Mouse (Mus musculus): ENCODE data around the gene Gemin6. TPM values are rescaled to one million over a fixed set of nuclear protein-coding genes. Genes with fewer than 3 reads are reported as not detected.
"Not testable (repeated sequence)": the region's sequence is repeated elsewhere in the genome, so short reads cannot be mapped to it uniquely, and the experiment has no call there.

The Gemin6 gene
- polyA plus RNA-seq, 1 experiment from 2014 or later, result 17.9 TPM

DNA sequence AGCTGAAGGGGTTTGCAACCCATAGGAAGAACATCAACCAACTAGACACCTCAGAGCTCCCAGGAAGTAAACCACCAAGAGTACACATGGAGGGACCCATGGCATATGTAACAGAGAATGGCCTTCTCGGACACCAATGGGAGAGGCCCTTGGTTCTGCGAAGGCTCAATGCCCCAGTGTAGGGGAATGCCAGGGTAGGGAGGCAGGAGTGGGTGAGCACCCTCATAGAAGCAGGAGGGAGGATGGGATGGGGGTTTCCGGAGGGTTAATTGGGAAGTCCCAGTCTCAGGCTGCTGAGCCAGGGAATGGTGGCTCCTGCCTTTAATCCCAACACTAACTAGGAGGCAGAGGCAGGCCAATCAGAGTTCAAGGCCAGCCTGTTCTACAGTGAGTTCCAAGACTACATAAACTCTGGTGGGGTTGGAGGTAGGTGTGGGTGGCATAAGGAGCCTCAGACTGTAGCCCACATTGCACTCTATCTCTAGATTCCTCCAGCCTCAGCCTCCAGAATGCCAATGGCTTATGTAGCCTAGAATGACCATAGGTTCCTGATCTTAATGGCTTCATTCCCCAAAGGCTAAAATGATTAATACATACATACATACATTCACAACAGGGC is 25.0 kb upstream of the Gemin6 start:
- no peaks in the 10 kb centered on the region for H3K4me1 ChIP-seq (ENCODE audit: control insufficient read depth, insufficient read depth, low read length)
- H3K27me3 ChIP-seq (ENCODE audit: control insufficient read depth, insufficient read depth, low read length), result no peaks in the 10 kb centered on the region
- H3K9ac ChIP-seq (replicated peaks; ENCODE audit: low read depth, low read length), result no peak overlapping the region
- peaks cover 52% of the 10 kb centered on the region for H3K36me3 ChIP-seq (ENCODE audit: control insufficient read depth, insufficient read depth, low read length)
- H3K4me2 ChIP-seq (ENCODE audit: low read depth, low read length), result no peak overlapping the region
- H3K27ac ChIP-seq (ENCODE audit: low read depth, low read length), result no peak overlapping the region
- ATAC-seq (ENCODE audit: low read depth), result no peak; the same call in 1 of the 2 replicates
- no peak overlapping the region for H3K4me3 ChIP-seq (ENCODE audit: low read depth, low read length)
- no peaks in the 10 kb centered on the region for H3K9me3 ChIP-seq (ENCODE audit: control insufficient read depth, low read length)
- WGBS, result 95% methylated on average over 3 of the region's 3 CpGs

DNA sequence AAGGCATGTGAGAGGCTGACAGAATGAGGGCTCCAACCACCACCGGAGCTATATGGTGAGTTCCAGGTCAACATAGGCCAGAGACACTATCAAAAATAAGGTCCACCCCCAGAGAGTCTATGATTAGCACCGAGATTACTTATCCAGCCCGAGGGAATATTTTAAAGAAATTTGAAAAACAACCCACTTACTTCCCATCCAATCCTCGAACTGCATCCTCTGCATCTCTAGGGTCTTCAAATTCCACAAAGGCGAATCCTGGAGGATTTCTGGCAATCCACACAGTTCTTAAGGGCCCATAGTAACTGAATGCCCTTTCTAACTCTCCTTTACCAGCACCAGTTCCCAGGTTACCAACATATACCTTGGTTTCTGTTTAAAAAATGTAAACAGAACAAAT is 18.6 kb upstream of the Gemin6 start:
- H3K4me2 ChIP-seq (ENCODE audit: low read depth, low read length), result peak overlapping the region; percentile 99
- H3K9ac ChIP-seq (replicated peaks; ENCODE audit: low read depth, low read length), result peak overlapping the region; percentile 98
- H3K9me3 ChIP-seq (ENCODE audit: control insufficient read depth, low read length), result no peaks in the 10 kb centered on the region
- peaks cover 4% of the 10 kb centered on the region; the same call in 1 of the 2 replicates for H3K27me3 ChIP-seq (ENCODE audit: control insufficient read depth, insufficient read depth, low read length)
- 38% methylated on average over 5 of the region's 5 CpGs for WGBS
- ATAC-seq (ENCODE audit: low read depth), result no peak
- peaks cover 13% of the 10 kb centered on the region; the same call in 1 of the 2 replicates for H3K4me1 ChIP-seq (ENCODE audit: control insufficient read depth, insufficient read depth, low read length)
- H3K27ac ChIP-seq (ENCODE audit: low read depth, low read length), result peak overlapping the region; percentile 99; the same call in 1 of the 2 replicates
- H3K4me3 ChIP-seq (ENCODE audit: low read depth, low read length), result peak overlapping the region; percentile 98
- H3K36me3 ChIP-seq (ENCODE audit: control insufficient read depth, insufficient read depth, low read length), result peaks cover 30% of the 10 kb centered on the region

DNA sequence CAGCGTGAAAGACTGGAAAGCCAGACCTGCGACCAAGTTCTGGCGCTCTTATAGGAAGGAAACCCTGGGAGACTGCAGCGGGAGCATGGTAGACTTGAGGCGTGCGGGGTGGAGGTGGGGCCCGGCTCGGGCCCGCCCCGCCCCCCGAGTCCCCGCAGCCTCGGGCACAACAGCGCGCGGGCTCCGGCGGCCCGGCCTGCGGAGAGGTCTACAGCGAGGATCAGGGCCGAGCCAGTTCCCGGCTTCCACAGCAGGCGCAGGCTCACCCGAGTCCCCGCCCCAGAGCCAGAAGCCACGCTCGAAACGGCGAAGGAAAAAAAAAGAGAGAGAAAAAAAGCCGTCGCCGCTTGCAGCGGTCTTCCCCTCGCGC is 18.0 kb upstream of the Gemin6 start:
- peak overlapping the region; percentile 98 for H3K9ac ChIP-seq (replicated peaks; ENCODE audit: low read depth, low read length)
- peak overlapping the region; percentile 99 for H3K4me2 ChIP-seq (ENCODE audit: low read depth, low read length)
- WGBS, result 0% methylated on average over 34 of the region's 36 CpGs
- H3K9me3 ChIP-seq (ENCODE audit: control insufficient read depth, low read length), result no peaks in the 10 kb centered on the region
- H3K4me3 ChIP-seq (ENCODE audit: low read depth, low read length), result peak overlapping the region; percentile 98
- peaks cover 4% of the 10 kb centered on the region; the same call in 1 of the 2 replicates for H3K27me3 ChIP-seq (ENCODE audit: control insufficient read depth, insufficient read depth, low read length)
- H3K36me3 ChIP-seq (ENCODE audit: control insufficient read depth, insufficient read depth, low read length), result peaks cover 27% of the 10 kb centered on the region
- peak; percentile 67 for ATAC-seq (ENCODE audit: low read depth)
- H3K27ac ChIP-seq (ENCODE audit: low read depth, low read length), result peak overlapping the region; percentile 99
- H3K4me1 ChIP-seq (ENCODE audit: control insufficient read depth, insufficient read depth, low read length), result peaks cover 13% of the 10 kb centered on the region; the same call in 1 of the 2 replicates

DNA sequence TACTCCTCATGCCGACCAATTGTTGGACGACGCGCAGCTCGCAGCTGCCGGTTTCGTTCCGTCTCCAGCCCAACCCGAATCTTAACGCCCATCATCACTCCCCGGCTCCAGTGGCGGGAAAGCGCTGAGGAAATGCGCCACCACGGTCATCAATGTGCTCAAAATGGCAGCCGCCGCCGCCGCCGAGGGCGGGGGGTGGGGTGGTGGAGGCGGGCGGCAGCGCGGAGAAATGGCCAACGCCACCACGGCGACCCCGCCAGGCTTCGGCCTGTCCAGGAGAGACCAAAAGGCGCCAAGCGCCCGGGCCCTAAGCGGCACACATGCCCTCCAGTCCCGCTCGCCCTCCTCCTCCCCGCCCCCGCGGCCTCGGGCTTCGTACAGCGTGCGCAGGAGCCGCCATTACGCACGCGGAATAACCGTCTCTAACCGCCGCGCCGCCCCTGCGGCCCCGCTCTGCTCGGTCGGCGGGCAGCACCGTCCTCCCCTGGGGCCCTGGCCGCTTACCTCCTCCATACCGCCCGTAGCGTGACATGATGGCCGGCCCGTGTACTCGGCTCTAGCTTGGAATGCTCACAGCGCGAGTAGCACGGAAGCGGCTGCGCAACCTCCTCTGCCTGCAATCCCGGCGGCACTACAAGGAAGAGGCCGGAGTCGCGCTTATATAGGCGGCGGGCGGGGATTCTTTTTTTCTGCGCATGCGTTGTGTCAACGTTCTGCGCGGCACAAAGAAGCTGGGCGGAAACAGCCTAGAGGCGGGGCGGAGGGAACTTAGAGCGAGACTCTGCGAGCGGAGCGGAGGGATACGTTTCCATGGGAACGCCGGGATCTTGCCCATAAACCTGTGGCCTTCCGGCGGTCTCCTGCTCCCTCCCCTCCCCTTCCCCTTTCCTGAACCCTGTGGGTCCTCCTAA is 17.3 kb upstream of the Gemin6 start, which contains the start of the genes Srsf7 and Ttc39d:
Gene Srsf7, minus strand, starts transcription at position 637 of the 911 bp plus-strand sequence.
Gene Ttc39d, plus strand, starts transcription at position 790 of the 911 bp plus-strand sequence.
- peaks cover 4% of the 10 kb centered on the region; the same call in 1 of the 2 replicates for H3K27me3 ChIP-seq (ENCODE audit: control insufficient read depth, insufficient read depth, low read length)
- peak within 1 kb of the TSS; percentile 98 for H3K9ac ChIP-seq (replicated peaks; ENCODE audit: low read depth, low read length)
- H3K4me1 ChIP-seq (ENCODE audit: control insufficient read depth, insufficient read depth, low read length), result peaks cover 13% of the 10 kb centered on the region; the same call in 1 of the 2 replicates
- peak within 1 kb of the TSS; percentile 99 for H3K4me2 ChIP-seq (ENCODE audit: low read depth, low read length)
- peaks cover 22% of the 10 kb centered on the region for H3K36me3 ChIP-seq (ENCODE audit: control insufficient read depth, insufficient read depth, low read length)
- H3K4me3 ChIP-seq (ENCODE audit: low read depth, low read length), result peak within 1 kb of the TSS; percentile 98
- ATAC-seq (ENCODE audit: low read depth), result peak; percentile 92
- under 1% methylated on average over 66 of the region's 95 CpGs for WGBS
- peak within 1 kb of the TSS; percentile 99 for H3K27ac ChIP-seq (ENCODE audit: low read depth, low read length)
- H3K9me3 ChIP-seq (ENCODE audit: control insufficient read depth, low read length), result no peaks in the 10 kb centered on the region

DNA sequence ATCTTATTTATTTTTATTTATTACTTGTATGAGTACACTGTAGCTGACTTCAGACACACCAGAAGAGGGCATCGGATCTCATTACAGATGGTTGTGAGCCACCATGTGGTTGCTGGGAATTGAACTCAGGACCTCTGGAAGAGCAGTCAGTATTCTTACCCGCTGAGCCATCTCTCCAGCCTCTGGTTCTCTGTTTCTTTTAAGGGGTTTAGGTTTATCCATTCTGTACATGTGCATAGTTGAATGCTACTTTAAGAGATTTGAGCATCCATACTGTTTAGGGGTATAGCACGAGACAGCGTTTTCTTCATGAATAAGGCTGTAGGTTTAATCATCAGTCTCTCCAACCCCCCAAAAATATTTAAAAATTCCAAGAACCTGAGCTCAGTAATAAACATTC is 10.2 kb upstream of the Gemin6 start:
- not testable (repeated sequence) for H3K4me3 ChIP-seq (ENCODE audit: low read depth, low read length); ATAC-seq (ENCODE audit: low read depth); H3K27ac ChIP-seq (ENCODE audit: low read depth, low read length); H3K36me3 ChIP-seq (ENCODE audit: control insufficient read depth, insufficient read depth, low read length); H3K4me1 ChIP-seq (ENCODE audit: control insufficient read depth, insufficient read depth, low read length); H3K9me3 ChIP-seq (ENCODE audit: control insufficient read depth, low read length); H3K27me3 ChIP-seq (ENCODE audit: control insufficient read depth, insufficient read depth, low read length); H3K9ac ChIP-seq (replicated peaks; ENCODE audit: low read depth, low read length); H3K4me2 ChIP-seq (ENCODE audit: low read depth, low read length)
- WGBS, result 88% methylated on average over 4 of the region's 4 CpGs

DNA sequence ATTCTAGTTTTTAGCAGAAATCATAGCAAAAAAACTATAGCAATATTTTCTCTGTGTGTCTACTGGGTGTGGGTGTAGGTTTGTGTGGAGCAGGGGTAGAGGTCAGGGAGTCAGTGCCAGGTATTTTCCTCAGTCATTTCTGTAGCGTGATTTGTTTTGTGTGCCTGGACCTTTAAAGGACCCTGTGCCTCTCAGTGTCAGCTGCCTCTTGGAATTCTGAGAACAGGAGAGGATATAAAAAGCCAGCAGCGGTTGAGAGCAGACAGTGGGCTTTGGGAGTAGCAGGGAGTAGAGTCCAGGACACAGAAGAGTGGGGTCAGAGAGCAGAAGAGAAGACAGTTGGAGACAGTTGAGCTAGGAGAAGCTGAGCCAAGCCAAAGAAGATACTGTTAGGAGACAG is 4.1 kb upstream of the Gemin6 start:
- no peak overlapping the region for H3K4me2 ChIP-seq (ENCODE audit: low read depth, low read length)
- H3K9ac ChIP-seq (replicated peaks; ENCODE audit: low read depth, low read length), result no peak overlapping the region
- H3K4me3 ChIP-seq (ENCODE audit: low read depth, low read length), result no peak overlapping the region
- no peaks in the 10 kb centered on the region for H3K36me3 ChIP-seq (ENCODE audit: control insufficient read depth, insufficient read depth, low read length)
- peaks cover 4% of the 10 kb centered on the region for H3K4me1 ChIP-seq (ENCODE audit: control insufficient read depth, insufficient read depth, low read length)
- no peaks in the 10 kb centered on the region for H3K27me3 ChIP-seq (ENCODE audit: control insufficient read depth, insufficient read depth, low read length)
- 81% methylated on average over 2 of the region's 2 CpGs for WGBS
- ATAC-seq (ENCODE audit: low read depth), result no peak
- H3K27ac ChIP-seq (ENCODE audit: low read depth, low read length), result no peak overlapping the region
- no peaks in the 10 kb centered on the region for H3K9me3 ChIP-seq (ENCODE audit: control insufficient read depth, low read length)

DNA sequence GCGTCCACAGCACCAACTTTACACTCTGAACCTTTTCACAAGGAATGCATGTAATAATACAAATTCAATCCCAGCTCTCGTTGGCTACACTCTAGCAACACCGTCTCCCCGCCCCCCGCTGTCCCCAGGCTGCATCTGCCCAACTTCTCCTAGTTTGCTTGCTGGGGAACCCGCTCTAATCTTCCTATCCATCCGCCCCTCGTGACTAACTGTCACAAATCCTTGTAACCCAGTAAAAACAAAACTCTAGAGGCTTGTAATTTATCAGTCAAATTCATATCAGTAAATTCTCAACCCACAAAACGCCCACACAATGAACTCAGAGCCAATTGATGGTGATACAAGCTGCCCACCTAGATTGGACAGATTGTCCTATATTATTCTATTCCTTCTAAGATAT is 3.0 kb upstream of the Gemin6 start:
- no peak overlapping the region for H3K27ac ChIP-seq (ENCODE audit: low read depth, low read length)
- no peak overlapping the region for H3K4me3 ChIP-seq (ENCODE audit: low read depth, low read length)
- no peak overlapping the region for H3K9ac ChIP-seq (replicated peaks; ENCODE audit: low read depth, low read length)
- H3K36me3 ChIP-seq (ENCODE audit: control insufficient read depth, insufficient read depth, low read length), result no peaks in the 10 kb centered on the region
- ATAC-seq (ENCODE audit: low read depth), result no peak
- H3K9me3 ChIP-seq (ENCODE audit: control insufficient read depth, low read length), result no peaks in the 10 kb centered on the region
- H3K4me2 ChIP-seq (ENCODE audit: low read depth, low read length), result no peak overlapping the region
- H3K27me3 ChIP-seq (ENCODE audit: control insufficient read depth, insufficient read depth, low read length), result no peaks in the 10 kb centered on the region
- H3K4me1 ChIP-seq (ENCODE audit: control insufficient read depth, insufficient read depth, low read length), result peaks cover 4% of the 10 kb centered on the region
- 70% methylated on average over 9 of the region's 9 CpGs for WGBS

DNA sequence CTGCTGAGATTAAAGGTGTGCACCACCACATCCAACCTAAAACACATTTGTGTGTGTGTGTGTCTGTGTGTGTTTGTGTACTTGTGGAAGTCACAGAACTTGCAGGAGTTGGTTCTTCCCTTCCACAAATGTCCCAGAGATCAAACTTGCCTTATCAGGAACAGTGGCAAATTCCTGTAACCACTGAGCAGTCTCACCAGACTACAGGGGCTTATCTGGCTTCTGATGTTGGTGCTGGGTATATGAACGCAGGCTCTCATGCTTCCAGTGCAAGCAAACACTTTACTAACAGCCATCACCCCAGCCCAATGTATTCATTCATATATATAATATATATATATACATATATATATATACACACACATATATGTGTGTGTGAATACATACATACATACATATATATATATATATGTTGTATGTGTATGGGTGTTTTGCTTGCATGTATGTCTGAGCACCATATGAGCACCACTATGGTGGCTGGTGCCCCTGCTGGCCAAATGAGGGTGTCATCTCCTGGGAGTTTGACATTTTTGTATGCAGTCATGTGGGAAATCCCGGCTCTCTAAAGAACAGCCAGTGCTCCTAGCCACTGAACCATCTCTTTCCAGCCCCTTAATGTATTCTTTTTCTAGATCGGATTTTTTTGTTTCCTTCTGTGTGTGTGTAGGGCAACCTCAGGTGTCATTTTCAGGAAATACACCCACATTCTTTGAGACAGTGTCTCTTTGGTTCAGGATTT is 2.2 kb upstream of the Gemin6 start:
- Histone ChIP-seq H3K4me2 (ENCODE audit: low read depth, low read length) (no peak overlapping the region), H3K27me3 (ENCODE audit: control insufficient read depth, insufficient read depth, low read length) (no peaks in the 10 kb centered on the region), H3K4me1 (ENCODE audit: control insufficient read depth, insufficient read depth, low read length) (peaks cover 4% of the 10 kb centered on the region), H3K4me3 (ENCODE audit: low read depth, low read length) (no peak overlapping the region), H3K9ac (replicated peaks; ENCODE audit: low read depth, low read length) (no peak overlapping the region), H3K27ac (ENCODE audit: low read depth, low read length) (no peak overlapping the region), H3K9me3 (ENCODE audit: control insufficient read depth, low read length) (no peaks in the 10 kb centered on the region), H3K36me3 (ENCODE audit: control insufficient read depth, insufficient read depth, low read length) (no peaks in the 10 kb centered on the region)
- WGBS, result 68% methylated on average over 3 of the region's 3 CpGs
- no peak for ATAC-seq (ENCODE audit: low read depth)

All from neural tube, embryonic 14.5 days (tissue).